Mouse (Mus musculus): ENCODE results near the gene Nrtn. TPM values are rescaled to one million over a fixed set of nuclear protein-coding genes. Genes with fewer than 3 reads are reported as not detected.

Gene Nrtn
- total and polyA plus RNA-seq, 3 experiments, result 0.25 TPM; not detected in 2

DNA sequence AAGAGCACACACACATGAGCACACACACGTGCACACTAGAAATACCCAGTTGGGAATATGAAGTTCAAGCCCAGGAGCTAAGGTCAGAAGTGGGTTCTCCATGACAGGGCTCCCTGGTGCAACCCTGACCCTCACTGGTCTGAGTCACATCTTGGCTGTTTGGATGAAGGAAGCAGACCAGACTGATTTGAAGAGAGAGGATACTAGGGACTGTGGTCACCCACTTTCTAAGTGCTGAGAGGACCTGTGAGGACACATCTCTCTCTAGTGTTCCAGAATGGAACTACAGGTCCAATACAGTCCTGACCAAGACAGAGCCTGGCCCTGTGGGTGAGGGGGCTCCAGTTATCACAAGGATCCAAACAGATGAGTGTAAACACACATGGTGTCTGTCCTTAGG, 48.5 kb upstream of the Nrtn start:
- H3K4me3 ChIP-seq (replicated peaks in 1 of 3; ENCODE audit: low read depth in 2 of 3, low read length in 2 of 3, poor library complexity in 1 of 3), result no peak overlapping the region
- dilution Hi-C loops (cut with MboI; ENCODE audit: extremely low pct_ligation_motif_present, extremely low pct_unique_long_range_greater_than_20kb, low sequenced_read_pairs), result no loop called here
- H3K27me3 ChIP-seq (replicated peaks), result peaks cover 70% of the 10 kb centered on the region
- no peaks in the 10 kb centered on the region for H3K9me3 ChIP-seq (replicated peaks; ENCODE audit: low read length)
- no peaks in the 10 kb centered on the region for H3K79me2 ChIP-seq (replicated peaks; ENCODE audit: control insufficient read depth, extremely low read depth, insufficient read depth, poor library complexity, severe bottlenecking)
- in situ Hi-C loops (cut with MboI; ENCODE audit: low pct_ligation_motif_present, low pct_unique_long_range_greater_than_20kb, low sequenced_read_pairs), result no loop called here
- no peak overlapping the region for H3K27ac ChIP-seq (ENCODE audit: insufficient read depth, low read depth)
- no peaks in the 10 kb centered on the region for H3K36me3 ChIP-seq (replicated peaks in 1 of 2; ENCODE audit: control insufficient read depth in 1 of 2, insufficient read depth in 1 of 2, low read length in 1 of 2)
- H3K4me2 ChIP-seq (ENCODE audit: insufficient read depth, low read depth, poor library complexity, severe bottlenecking), result no peak overlapping the region
- no peak for TF ChIP-seq ZC3H11A (IDR thresholded peaks at IDR 0.05; ENCODE audit: low read depth, low read length)
- no peak for TF ChIP-seq USF1 (IDR thresholded peaks at IDR 0.05; ENCODE audit: low read depth, low read length)
- TF ChIP-seq JUND (conservative IDR thresholded peaks at IDR 0.05; ENCODE audit: low read depth, low read length), result no peak
- TF ChIP-seq CTCF (conservative IDR thresholded peaks at IDR 0.05 in 1 of 2, IDR thresholded peaks at IDR 0.05 in 1 of 2; ENCODE audit: low read depth in 2 of 2, low read length in 2 of 2), result peak in 1 of 2 experiments; percentile 54; a peak in 2 of 4 replicates
- no peak for TF ChIP-seq TBP (conservative IDR thresholded peaks at IDR 0.05; ENCODE audit: low read depth, low read length)
- peak; percentile 61 for TF ChIP-seq RAD21 (IDR thresholded peaks at IDR 0.05; ENCODE audit: low read depth, low read length)
- no peak for TF ChIP-seq ELF1 (IDR thresholded peaks at IDR 0.05; ENCODE audit: low read depth, low read length)
- TF ChIP-seq RCOR1 (conservative IDR thresholded peaks at IDR 0.05; ENCODE audit: low read depth, low read length), result no peak
- no peak for TF ChIP-seq ZMIZ1 (IDR thresholded peaks at IDR 0.05; ENCODE audit: low read depth, low read length)
- TF ChIP-seq SMC3 (IDR thresholded peaks at IDR 0.05; ENCODE audit: low read depth, low read length), result peak; percentile 36
- peaks cover 0 to under 1% of the 10 kb centered on the region in 2 experiments; a peak in 2 of 4 replicates for H3K4me1 ChIP-seq (ENCODE audit: control insufficient read depth in 1 of 2, insufficient read depth in 2 of 2)
- DNase-seq (ENCODE audit: extremely low read depth), result no peak
- no peak overlapping the region for H3K9ac ChIP-seq (ENCODE audit: insufficient read depth, low read depth)

GRCm38 (mm10) chr17:56804952-56805351, 47.6 kb upstream of the Nrtn start:
- no peaks in the 10 kb centered on the region for H3K36me3 ChIP-seq (replicated peaks in 1 of 2; ENCODE audit: control insufficient read depth in 1 of 2, insufficient read depth in 1 of 2, low read length in 1 of 2)
- TF ChIP-seq JUND (conservative IDR thresholded peaks at IDR 0.05; ENCODE audit: low read depth, low read length) (no peak), CTCF (conservative IDR thresholded peaks at IDR 0.05 in 1 of 2, IDR thresholded peaks at IDR 0.05 in 1 of 2; ENCODE audit: low read depth in 2 of 2, low read length in 2 of 2) (no peak), ZKSCAN1 (IDR thresholded peaks at IDR 0.05; ENCODE audit: borderline replicate concordance, low read depth, low read length) (no peak), IRF4 (IDR thresholded peaks at IDR 0.05; ENCODE audit: low read depth, low read length) (no peak), MYC (IDR thresholded peaks at IDR 0.05; ENCODE audit: low read depth, low read length) (no peak), SIN3A (IDR thresholded peaks at IDR 0.05; ENCODE audit: low read length) (no peak), PAX5 (IDR thresholded peaks at IDR 0.05; ENCODE audit: low read length) (no peak), ZC3H11A (IDR thresholded peaks at IDR 0.05; ENCODE audit: low read depth, low read length) (no peak), USF2 (conservative IDR thresholded peaks at IDR 0.05; ENCODE audit: low read depth, low read length) (no peak), NELFE (IDR thresholded peaks at IDR 0.05; ENCODE audit: low read depth, low read length) (no peak)
- peaks cover 3 to 6% of the 10 kb centered on the region in 2 experiments for H3K4me1 ChIP-seq (ENCODE audit: control insufficient read depth in 1 of 2, insufficient read depth in 2 of 2)
- H3K79me2 ChIP-seq (replicated peaks; ENCODE audit: control insufficient read depth, extremely low read depth, insufficient read depth, poor library complexity, severe bottlenecking), result no peaks in the 10 kb centered on the region
- H3K9me3 ChIP-seq (replicated peaks; ENCODE audit: low read length), result no peaks in the 10 kb centered on the region
- H3K27ac ChIP-seq (ENCODE audit: insufficient read depth, low read depth), result no peak overlapping the region
- no peak overlapping the region for H3K4me3 ChIP-seq (replicated peaks in 1 of 3; ENCODE audit: low read depth in 2 of 3, low read length in 2 of 3, poor library complexity in 1 of 3)
- dilution Hi-C loops (cut with MboI; ENCODE audit: extremely low pct_ligation_motif_present, extremely low pct_unique_long_range_greater_than_20kb, low sequenced_read_pairs) (no loop called here), in situ Hi-C loops (cut with MboI; ENCODE audit: low pct_ligation_motif_present, low pct_unique_long_range_greater_than_20kb, low sequenced_read_pairs) (no loop called here)
- H3K9ac ChIP-seq (ENCODE audit: insufficient read depth, low read depth), result no peak overlapping the region
- no peak for DNase-seq (ENCODE audit: extremely low read depth)
- peaks cover 73% of the 10 kb centered on the region for H3K27me3 ChIP-seq (replicated peaks)
- no peak overlapping the region for H3K4me2 ChIP-seq (ENCODE audit: insufficient read depth, low read depth, poor library complexity, severe bottlenecking)
